Mouse (Mus musculus): ENCODE data around the gene Gm20855. TPM values are rescaled to one million over a fixed set of nuclear protein-coding genes. Genes with fewer than 3 reads are reported as not detected.

The Gm20855 gene
- polyA plus RNA-seq (2012; fragmentation: generic; extraction: Trizol) = not detected

GRCm38 (mm10) chrY:35131733-35132132 is at the start of gene Gm20855:
Gm20855 (minus strand) TSS chrY:35131833.

Measured in C3H10T1/2 (cell line).